Mouse (Mus musculus) hindbrain, embryonic 10.5 days (tissue): ENCODE measurements around the gene Glrx. TPM values are rescaled to one million over a fixed set of nuclear protein-coding genes. Genes with fewer than 3 reads are reported as not detected.
A peak's percentile ranks its signal among the peaks of the same experiment; 100 is the strongest.
"Not testable (repeated sequence)": the region's sequence is repeated elsewhere in the genome, so short reads cannot be mapped to it uniquely, and the experiment has no call there.

ENCODE experiments used
- DNase-seq: peaks from one replicate; pipeline ENCODE4 v3.0.0-alpha.2; 2017; ENCODE audit warnings: low spot score
- H3K27ac ChIP-seq: fragments of 300-500 bp; sonication (generic); 2 replicates; pipeline ENCODE4 v1.5.1; 2016; ENCODE audit warnings: mild to moderate bottlenecking, moderate library complexity
- H3K27me3 ChIP-seq: fragments of 300-500 bp; sonication (generic); 2 replicates; pipeline ENCODE4 v1.6.1; 2016; ENCODE audit warnings: mild to moderate bottlenecking; ENCODE audit not compliant: poor library complexity, insufficient read depth, severe bottlenecking
- H3K36me3 ChIP-seq: fragments of 300-500 bp; sonication (generic); 2 replicates; pipeline ENCODE4 v1.6.1; 2016; ENCODE audit warnings: mild to moderate bottlenecking, moderate library complexity
- H3K4me1 ChIP-seq: fragments of 300-500 bp; sonication (generic); replicated peaks from 2 replicates; pipeline ENCODE4 v1.6.1; 2016; ENCODE audit warnings: mild to moderate bottlenecking
- H3K4me3 ChIP-seq: fragments of 300-500 bp; sonication (generic); 2 replicates; pipeline ENCODE4 v1.5.1; 2016; ENCODE audit warnings: mild to moderate bottlenecking, moderate library complexity
- H3K9me3 ChIP-seq: fragments of 300-500 bp; sonication (generic); 2 replicates; pipeline ENCODE4 v1.6.1; 2016; ENCODE audit warnings: mild to moderate bottlenecking, moderate library complexity
- WGBS: fragments of 180-500 bp; shearing (Covaris S2); methylation state at CpG from one replicate; pipeline ENCODE4 v1.1.7; 2016; 5-methylcytosine and 5-hydroxymethylcytosine counted together
- polyA plus RNA-seq: library from polyadenylated mRNA; unstranded; fragments of >200 nt; fragmentation: Nextera tagmentation; extraction: Ambion mirVana; gene quantifications from 2 replicates; pipeline ENCODE4 v1.2.1, GENCODE M21; 2016

The Glrx gene
- polyA plus RNA-seq, 1 experiment from 2014 or later = 38.4 TPM

DNA sequence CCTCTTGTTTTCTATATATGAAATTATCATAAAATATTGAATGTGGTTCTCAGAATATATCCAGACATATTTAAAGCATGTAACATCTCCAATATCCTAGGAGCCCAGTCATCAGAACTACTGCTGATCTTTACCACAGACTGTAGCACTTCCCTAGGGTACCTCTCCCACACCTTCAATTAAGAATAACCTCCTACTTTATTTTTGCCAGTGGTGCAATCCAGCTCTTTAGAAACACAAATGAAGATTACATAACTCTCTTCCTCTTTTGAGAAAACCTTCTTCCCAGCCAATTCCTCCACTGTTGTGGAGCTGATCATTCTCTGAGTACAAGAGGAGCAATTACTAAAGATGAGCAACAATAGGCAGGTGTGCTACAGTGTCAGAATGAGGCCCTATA is 19.8 kb upstream of the Glrx start:
- Histone ChIP-seq H3K9me3 (no peaks in the 10 kb centered on the region), H3K36me3 (no peaks in the 10 kb centered on the region), H3K4me3 (no peak overlapping the region), H3K27me3 (no peaks in the 10 kb centered on the region), H3K4me1 (no peaks in the 10 kb centered on the region), H3K27ac (no peak overlapping the region)
- DNase-seq = no peak

DNA sequence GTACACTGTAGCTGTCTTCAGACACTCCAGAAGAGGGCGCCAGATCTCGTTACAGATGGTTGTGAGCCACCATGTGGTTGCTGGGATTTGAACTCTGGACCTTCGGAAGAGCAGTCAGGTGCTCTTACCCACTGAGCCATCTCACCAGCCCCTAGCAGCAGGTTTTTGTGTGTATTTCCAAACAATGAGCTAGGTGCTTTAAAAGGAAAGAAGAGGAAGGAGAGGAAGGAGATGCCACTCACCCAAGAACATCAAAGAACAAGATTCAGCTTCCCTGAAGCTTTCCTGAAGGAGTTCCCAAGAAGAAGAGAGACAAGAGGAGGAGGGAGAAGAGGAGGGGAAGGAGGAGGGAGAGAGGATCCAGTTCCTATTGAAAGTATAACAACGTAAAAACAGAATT is 17.3 kb upstream of the Glrx start:
- 83% methylated on average over 4 of the region's 4 CpGs for whole genome bisulfite sequencing

DNA sequence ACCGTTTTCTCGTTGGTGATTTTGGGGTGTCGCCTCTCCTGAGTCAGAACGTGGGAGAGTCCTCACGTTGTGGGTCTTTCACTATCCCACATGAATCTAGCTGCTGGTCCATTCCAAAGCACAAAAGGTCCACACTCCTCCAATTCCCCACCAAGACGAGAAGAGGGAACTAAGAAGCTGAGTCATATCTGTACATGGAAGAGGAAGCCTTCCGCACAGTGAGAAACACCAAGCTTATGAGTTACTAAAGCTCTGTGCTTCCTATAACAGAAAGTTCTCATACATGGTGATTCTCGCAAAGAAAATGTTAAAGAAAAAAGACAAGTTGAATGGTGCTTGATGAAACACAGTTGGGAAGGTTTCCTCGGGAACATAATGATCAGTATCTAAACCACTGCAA is 16.5 kb upstream of the Glrx start:
- Histone ChIP-seq H3K27ac (no peak overlapping the region), H3K27me3 (no peaks in the 10 kb centered on the region), H3K4me1 (no peaks in the 10 kb centered on the region), H3K4me3 (no peak overlapping the region), H3K36me3 (no peaks in the 10 kb centered on the region), H3K9me3 (no peaks in the 10 kb centered on the region)
- 92% methylated on average over 9 of the region's 9 CpGs for WGBS
- DNase-seq = no peak

More for the DNA sequence above, 17.3 kb upstream of the Glrx start:
- H3K27me3 ChIP-seq, H3K27ac ChIP-seq, H3K36me3 ChIP-seq, H3K4me3 ChIP-seq, DNase-seq, H3K9me3 ChIP-seq, H3K4me1 ChIP-seq: not testable (repeated sequence)

DNA sequence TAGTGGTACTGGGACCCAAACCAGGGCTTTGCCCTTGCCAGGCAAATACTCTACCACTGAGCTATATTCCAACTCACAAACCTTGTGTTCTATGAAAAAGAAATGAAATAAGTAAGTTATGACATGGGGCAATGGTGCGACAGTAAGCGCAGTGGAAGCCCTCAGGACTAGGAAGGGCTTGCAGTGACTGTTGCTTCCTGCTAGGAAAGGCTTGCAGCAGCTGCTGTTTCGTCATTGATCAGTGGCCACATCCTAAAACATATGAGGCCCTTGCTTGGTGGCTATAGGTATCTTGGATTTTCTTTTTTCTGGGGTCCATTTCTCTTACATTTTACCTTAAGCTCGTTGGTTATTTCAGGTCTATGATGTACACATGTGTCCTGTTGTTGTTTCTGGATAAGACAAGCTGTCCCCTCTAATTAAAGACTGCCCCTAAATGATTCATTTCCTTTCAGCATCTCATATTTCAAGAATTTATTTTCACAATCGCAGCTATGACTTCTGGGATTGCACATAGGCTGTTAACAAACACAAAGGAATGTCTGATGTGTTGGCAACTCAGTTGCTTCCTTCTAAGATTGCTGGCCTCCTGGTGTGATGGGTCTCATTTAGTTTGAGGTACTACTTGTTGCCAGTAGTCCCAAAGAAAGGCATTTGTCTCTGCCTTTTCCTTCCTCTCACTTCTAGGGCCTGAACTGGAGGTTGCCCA is 14.9 kb upstream of the Glrx start:
- H3K36me3 ChIP-seq = no peaks in the 10 kb centered on the region
- H3K27me3 ChIP-seq = no peaks in the 10 kb centered on the region
- no peaks in the 10 kb centered on the region for H3K4me1 ChIP-seq
- no peak overlapping the region for H3K4me3 ChIP-seq
- 82% methylated on average over 5 of the region's 5 CpGs for WGBS
- H3K9me3 ChIP-seq = no peaks in the 10 kb centered on the region
- DNase-seq = no peak
- no peak overlapping the region for H3K27ac ChIP-seq

DNA sequence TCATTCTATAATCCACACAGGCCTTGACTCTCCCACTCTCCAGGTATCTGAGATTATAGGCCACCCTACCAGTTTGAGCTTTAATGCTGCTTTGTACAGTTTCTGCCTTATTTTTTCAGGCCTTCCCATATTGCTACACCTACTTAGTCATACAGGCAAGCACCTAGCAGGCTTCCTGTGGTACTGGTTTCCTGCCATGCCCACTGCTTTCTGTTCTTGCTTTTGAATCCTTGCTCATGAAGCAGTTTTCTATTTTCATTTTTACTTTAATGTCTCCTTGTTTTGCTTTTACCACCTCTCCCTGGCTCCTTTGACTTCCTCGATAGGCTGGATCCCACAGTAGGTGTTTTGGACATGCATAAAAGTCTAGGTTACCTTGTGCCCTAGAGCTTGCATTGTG is 14.3 kb upstream of the Glrx start:
- no peaks in the 10 kb centered on the region for H3K9me3 ChIP-seq
- DNase-seq = no peak
- H3K27ac ChIP-seq = no peak overlapping the region
- H3K27me3 ChIP-seq = no peaks in the 10 kb centered on the region
- H3K4me3 ChIP-seq = no peak overlapping the region
- H3K36me3 ChIP-seq = no peaks in the 10 kb centered on the region
- H3K4me1 ChIP-seq = no peaks in the 10 kb centered on the region
- WGBS = 93% methylated on average over 1 of the region's 1 CpGs

DNA sequence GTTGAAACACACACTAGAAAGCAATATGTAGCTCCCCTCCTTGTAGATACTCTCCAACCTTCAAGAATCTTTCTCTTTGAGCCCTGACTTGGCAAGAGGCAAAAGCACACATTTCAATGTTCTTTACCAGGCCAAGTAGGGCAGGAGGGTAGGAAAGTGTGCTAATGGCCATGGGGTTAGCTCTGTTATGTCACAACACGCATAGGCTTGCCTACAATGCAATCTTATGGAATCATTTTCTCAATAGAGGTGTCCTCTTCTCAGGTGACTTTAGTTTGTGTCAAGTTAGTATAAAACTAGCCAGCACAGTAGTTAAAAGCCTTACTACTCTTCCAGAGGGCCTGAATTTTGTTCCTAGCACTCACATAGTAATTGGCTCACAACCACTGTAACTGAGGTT is 9.0 kb upstream of the Glrx start:
- 83% methylated on average over 1 of the region's 1 CpGs for WGBS

DNA sequence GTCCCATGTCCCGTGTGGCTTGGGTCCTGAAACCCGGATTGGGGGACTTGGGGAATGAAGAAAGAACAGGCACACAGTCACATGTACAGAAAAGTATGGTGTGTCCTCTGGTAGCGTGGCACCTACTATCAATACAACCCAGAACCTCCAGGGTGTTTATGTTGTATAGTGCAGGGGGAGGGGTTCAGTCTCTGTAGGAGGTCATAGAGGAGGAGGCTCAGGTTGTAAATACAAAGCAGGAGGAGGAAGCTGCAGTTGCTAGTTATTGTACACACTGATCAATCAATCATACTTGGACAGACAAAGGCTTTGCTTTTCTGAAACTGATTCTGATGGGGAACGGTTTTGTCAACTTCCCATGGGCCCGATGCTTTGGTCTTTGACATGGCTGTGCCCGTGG is 8.0 kb upstream of the Glrx start:
- Histone ChIP-seq H3K9me3 (no peaks in the 10 kb centered on the region), H3K27me3 (no peaks in the 10 kb centered on the region), H3K27ac (no peak overlapping the region), H3K36me3 (no peaks in the 10 kb centered on the region), H3K4me1 (no peaks in the 10 kb centered on the region), H3K4me3 (no peak overlapping the region)
- no peak for DNase-seq
- 79% methylated on average over 6 of the region's 6 CpGs for WGBS

More for the DNA sequence above, 9.0 kb upstream of the Glrx start:
- Histone ChIP-seq H3K9me3 (no peaks in the 10 kb centered on the region), H3K27ac (no peak overlapping the region), H3K36me3 (no peaks in the 10 kb centered on the region), H3K27me3 (no peaks in the 10 kb centered on the region), H3K4me1 (no peaks in the 10 kb centered on the region), H3K4me3 (no peak overlapping the region)
- DNase-seq = no peak

DNA sequence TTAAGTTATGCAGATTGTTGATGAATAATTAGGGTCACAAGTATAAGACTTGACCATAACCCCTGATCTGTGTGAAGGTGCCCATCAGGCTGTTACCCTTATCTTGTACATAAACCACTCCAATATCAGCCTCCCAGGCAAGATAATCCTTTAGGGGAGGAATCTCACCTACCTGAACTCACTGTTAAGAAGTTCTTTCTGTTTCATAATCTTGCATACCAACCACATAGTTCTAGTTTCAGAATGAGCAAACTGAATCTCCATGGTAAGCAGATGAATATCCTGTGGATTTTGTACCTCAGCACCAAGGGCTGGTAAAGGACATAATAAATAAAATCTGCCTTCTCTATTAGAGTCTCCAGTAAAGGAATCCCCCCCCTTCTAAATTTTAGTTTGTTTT is 7.0 kb upstream of the Glrx start:
- Histone ChIP-seq H3K9me3 (no peaks in the 10 kb centered on the region), H3K27me3 (no peaks in the 10 kb centered on the region), H3K4me1 (no peaks in the 10 kb centered on the region), H3K27ac (no peak overlapping the region), H3K36me3 (no peaks in the 10 kb centered on the region), H3K4me3 (no peak overlapping the region)
- DNase-seq = no peak

DNA sequence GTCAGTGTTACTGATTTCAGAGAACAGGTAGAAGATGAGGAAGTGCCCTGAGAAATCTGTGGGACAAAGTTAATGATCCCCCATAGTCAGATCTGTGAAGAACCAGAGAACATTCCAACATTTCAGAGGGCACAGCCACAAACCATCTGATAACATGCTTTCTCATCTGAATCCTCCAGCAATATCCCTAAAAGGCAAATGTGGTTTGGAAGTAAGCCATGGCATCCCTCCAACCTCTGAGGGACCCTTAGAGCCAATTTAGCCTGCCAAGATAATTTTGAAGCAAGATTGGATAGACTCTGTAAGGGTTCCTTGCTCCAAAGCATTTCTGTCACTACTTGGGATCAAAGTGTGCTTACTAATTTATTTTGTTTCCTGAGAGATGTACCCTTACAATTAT is 6.2 kb upstream of the Glrx start:
- no peaks in the 10 kb centered on the region for H3K27me3 ChIP-seq
- H3K9me3 ChIP-seq = no peaks in the 10 kb centered on the region
- no peak overlapping the region for H3K4me3 ChIP-seq
- no peak for DNase-seq
- H3K27ac ChIP-seq = no peak overlapping the region
- no peaks in the 10 kb centered on the region for H3K4me1 ChIP-seq
- no peaks in the 10 kb centered on the region for H3K36me3 ChIP-seq

DNA sequence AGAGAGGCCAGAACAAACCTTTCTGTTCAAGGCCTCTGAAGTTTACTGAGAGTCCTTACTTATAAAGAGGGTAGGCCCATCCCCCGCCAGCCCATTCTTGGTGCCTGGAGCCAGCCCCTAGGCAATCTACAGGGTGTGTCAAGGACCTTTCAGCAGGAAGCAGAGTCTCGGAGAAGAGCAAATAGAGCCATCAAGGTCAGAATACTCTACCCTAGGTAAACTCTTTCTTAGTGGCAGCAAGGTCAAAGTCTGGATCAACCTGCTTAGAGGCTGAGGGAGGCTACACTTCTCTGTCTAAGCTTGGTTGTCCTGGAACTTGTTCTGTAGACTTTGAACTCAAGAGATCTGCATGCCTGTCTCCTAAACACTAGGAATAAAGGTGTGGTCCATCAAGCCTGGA is 4.2 kb upstream of the Glrx start:
- no peak for DNase-seq
- H3K27ac ChIP-seq = no peak overlapping the region
- H3K27me3 ChIP-seq = no peaks in the 10 kb centered on the region
- H3K4me3 ChIP-seq = no peak overlapping the region
- H3K36me3 ChIP-seq = no peaks in the 10 kb centered on the region
- 64% methylated on average over 2 of the region's 2 CpGs for WGBS
- peaks cover 18% of the 10 kb centered on the region for H3K4me1 ChIP-seq
- no peaks in the 10 kb centered on the region for H3K9me3 ChIP-seq

DNA sequence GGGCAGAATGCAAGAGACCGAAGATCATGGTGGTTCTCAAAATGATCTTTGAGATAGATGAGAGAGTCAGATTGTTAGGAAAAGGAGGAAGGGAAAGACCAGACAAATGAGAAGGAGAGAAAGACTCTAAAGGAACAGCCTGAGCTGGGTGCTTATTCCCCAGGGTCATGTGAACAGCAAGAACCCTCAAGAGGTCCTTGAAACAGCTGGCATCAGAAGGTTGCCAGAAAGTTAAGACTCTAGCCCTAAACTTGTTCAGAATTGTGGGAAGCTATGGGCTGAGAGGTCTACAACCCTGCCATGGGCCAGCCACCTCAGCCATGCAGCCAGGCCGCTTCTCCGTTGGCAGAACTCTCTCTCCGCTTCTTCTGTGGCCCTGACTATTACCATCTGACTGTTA is 1.2 kb upstream of the Glrx start:
- H3K9me3 ChIP-seq = no peaks in the 10 kb centered on the region
- no peaks in the 10 kb centered on the region for H3K27me3 ChIP-seq
- 0 out of 2 replicates have a peak overlapping the region, but pooled peaks have one; percentile 9 for H3K27ac ChIP-seq
- WGBS = 93% methylated on average over 4 of the region's 4 CpGs
- no peak overlapping the region for H3K4me3 ChIP-seq
- peaks cover 47% of the 10 kb centered on the region for H3K4me1 ChIP-seq
- H3K36me3 ChIP-seq = no peaks in the 10 kb centered on the region
- DNase-seq = no peak

DNA sequence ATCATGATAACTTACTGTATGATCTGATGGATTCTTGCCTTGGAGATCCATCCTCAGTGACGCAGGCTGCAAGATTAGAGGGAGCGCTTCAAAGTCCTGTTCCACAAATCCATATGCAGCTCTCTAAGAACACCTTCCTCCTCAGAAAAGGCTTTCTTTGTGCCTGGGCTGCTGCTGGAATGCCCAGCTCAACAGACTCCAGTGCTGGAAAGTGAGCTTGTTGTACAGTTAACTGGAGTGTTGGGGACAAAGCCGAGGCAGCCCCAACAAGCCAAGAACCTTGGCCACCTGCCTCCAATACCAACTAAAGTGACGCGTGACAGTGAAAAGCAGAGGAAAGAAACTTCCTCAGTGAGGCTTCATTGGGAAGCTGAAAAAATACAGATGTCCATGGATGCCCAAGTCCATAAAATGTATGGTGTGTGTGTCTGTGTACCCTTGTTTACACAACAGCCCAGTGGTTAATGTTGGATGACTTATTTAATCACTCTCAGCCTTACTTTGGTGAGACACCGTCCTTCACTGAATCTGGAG is 1.2 kb downstream of the Glrx start:
- H3K4me3 ChIP-seq = peak overlapping the region; percentile 62
- peak overlapping the region; percentile 85 for H3K27ac ChIP-seq
- 51% methylated on average over 6 of the region's 6 CpGs for WGBS
- peaks cover 57% of the 10 kb centered on the region for H3K4me1 ChIP-seq
- no peaks in the 10 kb centered on the region for H3K36me3 ChIP-seq
- H3K27me3 ChIP-seq = no peaks in the 10 kb centered on the region
- H3K9me3 ChIP-seq = no peaks in the 10 kb centered on the region
- DNase-seq = no peak

DNA sequence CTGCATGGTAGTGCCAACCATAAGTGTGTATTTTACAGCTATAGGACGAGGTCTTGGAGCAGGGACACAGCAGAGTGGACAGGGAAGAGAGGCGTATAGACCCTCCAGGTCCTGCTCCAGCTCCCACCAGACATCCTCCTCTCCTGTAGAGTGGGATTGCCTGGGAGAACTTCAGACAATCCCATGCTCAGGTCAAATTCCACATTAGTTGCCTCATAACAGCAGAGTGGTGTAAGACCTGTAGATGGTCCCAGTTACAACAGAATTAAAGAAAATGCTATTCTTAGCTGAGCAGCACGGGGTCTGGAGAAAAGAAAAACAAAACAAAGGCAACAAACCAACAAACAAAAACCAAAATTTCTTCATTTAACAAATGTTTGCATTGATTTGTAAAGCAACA is 2.3 kb downstream of the Glrx start:
- 0 out of 2 replicates have a peak overlapping the region, but pooled peaks have one; percentile 62 for H3K4me3 ChIP-seq
- no peaks in the 10 kb centered on the region for H3K27me3 ChIP-seq
- H3K27ac ChIP-seq = peak overlapping the region; percentile 85
- WGBS = 72% methylated on average over 3 of the region's 3 CpGs
- no peak for DNase-seq
- H3K4me1 ChIP-seq = peaks cover 58% of the 10 kb centered on the region
- H3K9me3 ChIP-seq = no peaks in the 10 kb centered on the region
- H3K36me3 ChIP-seq = no peaks in the 10 kb centered on the region

DNA sequence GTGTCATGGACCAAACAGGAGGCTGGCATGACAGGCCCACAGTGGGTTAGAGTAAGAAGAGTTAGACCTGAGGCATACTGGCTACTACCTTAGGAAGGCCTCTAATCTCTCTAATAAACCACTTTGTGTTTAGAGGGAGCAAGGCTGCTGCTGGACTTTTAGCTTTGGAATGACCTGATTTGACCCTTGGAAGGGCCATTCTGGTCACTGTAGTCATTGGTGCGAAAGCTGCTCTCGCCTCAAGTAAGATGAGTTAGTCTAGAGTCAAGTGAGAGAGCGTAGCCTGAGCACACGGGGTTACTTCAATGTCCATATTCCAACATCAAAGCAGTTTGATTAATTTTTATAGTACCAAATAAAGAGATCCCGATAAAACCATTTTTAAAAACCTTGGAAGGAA is 3.7 kb downstream of the Glrx start:
- WGBS = 87% methylated on average over 5 of the region's 5 CpGs
- Histone ChIP-seq H3K9me3 (no peaks in the 10 kb centered on the region), H3K27ac (no peak overlapping the region), H3K36me3 (peaks cover 5% of the 10 kb centered on the region; the same call in 1 of the 2 replicates), H3K27me3 (no peaks in the 10 kb centered on the region), H3K4me1 (peaks cover 58% of the 10 kb centered on the region), H3K4me3 (no peak overlapping the region)
- no peak for DNase-seq
